Mouse (Mus musculus): ENCODE results near the gene Gm8720. TPM values are rescaled to one million over a fixed set of nuclear protein-coding genes. Genes with fewer than 3 reads are reported as not detected.
"Not testable (repeated sequence)": the region's sequence is repeated elsewhere in the genome, so short reads cannot be mapped to it uniquely, and the experiment has no call there.

Gene Gm8720
- not detected in 2 replicates for polyA plus RNA-seq (2015; fragmentation: Nextera tagmentation; extraction: Ambion mirVana)

DNA sequence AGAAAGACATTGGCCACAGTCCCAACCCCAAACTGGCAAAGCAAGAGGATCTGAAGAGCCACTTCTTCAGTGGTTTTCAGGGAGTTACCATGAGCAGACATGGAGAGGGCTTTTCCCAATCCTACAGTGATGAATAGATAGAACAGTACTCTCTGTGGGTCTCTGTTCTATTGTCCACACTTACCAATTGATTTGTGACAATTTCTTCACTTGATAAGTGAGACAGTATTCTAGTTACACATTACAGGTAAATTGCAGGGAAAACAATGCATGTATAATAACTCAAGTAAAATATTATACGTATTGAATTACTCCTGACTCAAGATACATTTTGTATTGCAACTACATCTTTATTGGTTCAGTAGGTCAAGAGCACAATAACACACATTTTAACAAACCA lies at the start of gene Gm8720:
Gene Gm8720 (minus strand): TSS at position 101 of the 400 bp plus-strand sequence.
- not testable (repeated sequence) for H3K9me3 ChIP-seq (replicated peaks; ENCODE audit: control insufficient read depth, low read length); ATAC-seq (replicated peaks; ENCODE audit: extremely low read depth, insufficient read depth, low FRiP score); H3K36me3 ChIP-seq (ENCODE audit: control insufficient read depth, insufficient read depth); H3K27me3 ChIP-seq (ENCODE audit: control insufficient read depth, insufficient read depth, low read length); H3K4me1 ChIP-seq (ENCODE audit: control insufficient read depth, insufficient read depth, low read length); H3K4me2 ChIP-seq (ENCODE audit: low read depth, low read length); H3K4me3 ChIP-seq (ENCODE audit: low read length); H3K27ac ChIP-seq (ENCODE audit: low read length); H3K9ac ChIP-seq (ENCODE audit: low read length)
- no CpG with 5 or more reads among the region's 1 CpGs for WGBS

DNA sequence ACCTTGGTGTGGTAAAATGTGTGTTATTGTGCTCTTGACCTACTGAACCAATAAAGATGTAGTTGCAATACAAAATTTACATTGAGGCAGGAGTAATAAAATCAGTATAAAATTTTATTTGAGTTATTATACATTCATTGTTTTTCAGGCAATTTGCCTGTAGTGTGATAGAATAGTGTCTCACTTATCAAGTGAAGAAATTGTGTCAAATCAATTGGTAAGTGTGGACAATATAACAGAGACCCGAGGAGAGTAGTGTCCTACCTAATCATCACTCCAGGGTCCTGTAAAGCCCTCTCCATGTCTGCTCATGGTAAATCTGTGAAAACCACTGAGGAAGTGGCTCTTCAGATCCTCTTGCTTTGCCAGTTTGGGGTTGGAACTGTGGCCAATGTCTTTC lies 12.0 kb downstream of the Gm8720 start, which contains the start of gene Vmn1r163:
Gene Vmn1r163 (plus strand): TSS at position 301 of the 400 bp plus-strand sequence.
- not testable (repeated sequence) for H3K36me3 ChIP-seq (ENCODE audit: control insufficient read depth, insufficient read depth); H3K4me3 ChIP-seq (ENCODE audit: low read length); ATAC-seq (replicated peaks; ENCODE audit: extremely low read depth, insufficient read depth, low FRiP score); H3K9ac ChIP-seq (ENCODE audit: low read length); H3K27ac ChIP-seq (ENCODE audit: low read length); H3K4me1 ChIP-seq (ENCODE audit: control insufficient read depth, insufficient read depth, low read length); H3K4me2 ChIP-seq (ENCODE audit: low read depth, low read length); H3K9me3 ChIP-seq (replicated peaks; ENCODE audit: control insufficient read depth, low read length); H3K27me3 ChIP-seq (ENCODE audit: control insufficient read depth, insufficient read depth, low read length)
- WGBS = no CpG with 5 or more reads among the region's 1 CpGs

DNA sequence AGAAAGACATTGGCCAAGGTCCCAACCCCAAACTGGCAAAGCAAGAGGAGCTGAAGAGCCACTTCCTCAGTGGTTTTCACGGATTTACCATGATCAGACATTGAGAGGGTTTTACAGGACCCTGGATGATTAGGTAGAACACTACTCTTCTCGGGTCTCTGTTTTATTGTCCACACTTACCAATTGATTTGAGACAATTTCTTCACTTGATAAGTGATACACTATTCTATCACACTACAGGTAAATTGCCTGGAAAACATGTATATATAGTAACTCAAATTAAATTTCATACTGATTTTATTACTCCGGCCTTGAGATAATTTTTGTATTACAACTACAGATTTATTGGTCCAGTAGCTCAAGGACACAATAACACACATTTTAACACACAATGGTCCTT lies 47.4 kb downstream of the Gm8720 start, which contains the start of gene Gm4216:
Gene Gm4216 (minus strand): TSS at position 101 of the 400 bp plus-strand sequence.
- not testable (repeated sequence) for H3K4me2 ChIP-seq (ENCODE audit: low read depth, low read length); ATAC-seq (replicated peaks; ENCODE audit: extremely low read depth, insufficient read depth, low FRiP score); H3K27ac ChIP-seq (ENCODE audit: low read length); H3K9ac ChIP-seq (ENCODE audit: low read length); H3K36me3 ChIP-seq (ENCODE audit: control insufficient read depth, insufficient read depth); H3K27me3 ChIP-seq (ENCODE audit: control insufficient read depth, insufficient read depth, low read length); H3K4me3 ChIP-seq (ENCODE audit: low read length); H3K9me3 ChIP-seq (replicated peaks; ENCODE audit: control insufficient read depth, low read length); H3K4me1 ChIP-seq (ENCODE audit: control insufficient read depth, insufficient read depth, low read length)
- WGBS = no CpG with 5 or more reads among the region's 3 CpGs

Other genes with a start within 250 kb of the Gm8720 start
- gene Vmn1r159, start 223.9 kb downstream of the Gm8720 start, polyA plus RNA-seq (2015; fragmentation: Nextera tagmentation; extraction: Ambion mirVana) = not detected in 2 replicates
- not detected in 2 replicates for gene Vmn1r160, start 196.2 kb downstream of the Gm8720 start, polyA plus RNA-seq (2015; fragmentation: Nextera tagmentation; extraction: Ambion mirVana)
- not detected in 2 replicates for gene Gm4214, start 82.8 kb downstream of the Gm8720 start, polyA plus RNA-seq (2015; fragmentation: Nextera tagmentation; extraction: Ambion mirVana)
- not detected in 2 replicates for gene Gm4216, start 47.5 kb downstream of the Gm8720 start, polyA plus RNA-seq (2015; fragmentation: Nextera tagmentation; extraction: Ambion mirVana)
- gene Vmn1r163, start 11.9 kb downstream of the Gm8720 start, polyA plus RNA-seq (2015; fragmentation: Nextera tagmentation; extraction: Ambion mirVana) = not detected in 2 replicates
- gene Gm10662, start 77.0 kb upstream of the Gm8720 start, polyA plus RNA-seq (2015; fragmentation: Nextera tagmentation; extraction: Ambion mirVana) = not detected in 2 replicates
- gene Vmn1r165, start 149.9 kb upstream of the Gm8720 start, polyA plus RNA-seq (2015; fragmentation: Nextera tagmentation; extraction: Ambion mirVana) = not detected in 2 replicates
- not detected in 2 replicates for gene Vmn1r166, start 184.2 kb upstream of the Gm8720 start, polyA plus RNA-seq (2015; fragmentation: Nextera tagmentation; extraction: Ambion mirVana)
- gene Gm6902, start 211.4 kb upstream of the Gm8720 start, polyA plus RNA-seq (2015; fragmentation: Nextera tagmentation; extraction: Ambion mirVana) = not detected in 2 replicates
- gene Nlrp4e, start 233.7 kb upstream of the Gm8720 start, polyA plus RNA-seq (2015; fragmentation: Nextera tagmentation; extraction: Ambion mirVana) = not detected in 2 replicates